Mouse (Mus musculus) right cerebral cortex, postnatal 10 days (tissue): ENCODE data around the gene Frs2.
"Not testable (repeated sequence)": the region's sequence is repeated elsewhere in the genome, so short reads cannot be mapped to it uniquely, and the experiment has no call there.

ENCODE experiments used
- DNase-seq, 2 experiments: peaks; one replicate each; pipeline ENCODE4 v3.0.0; 2021; ENCODE audit warnings: low spot score in 2 of 2

The Frs2 gene

DNA sequence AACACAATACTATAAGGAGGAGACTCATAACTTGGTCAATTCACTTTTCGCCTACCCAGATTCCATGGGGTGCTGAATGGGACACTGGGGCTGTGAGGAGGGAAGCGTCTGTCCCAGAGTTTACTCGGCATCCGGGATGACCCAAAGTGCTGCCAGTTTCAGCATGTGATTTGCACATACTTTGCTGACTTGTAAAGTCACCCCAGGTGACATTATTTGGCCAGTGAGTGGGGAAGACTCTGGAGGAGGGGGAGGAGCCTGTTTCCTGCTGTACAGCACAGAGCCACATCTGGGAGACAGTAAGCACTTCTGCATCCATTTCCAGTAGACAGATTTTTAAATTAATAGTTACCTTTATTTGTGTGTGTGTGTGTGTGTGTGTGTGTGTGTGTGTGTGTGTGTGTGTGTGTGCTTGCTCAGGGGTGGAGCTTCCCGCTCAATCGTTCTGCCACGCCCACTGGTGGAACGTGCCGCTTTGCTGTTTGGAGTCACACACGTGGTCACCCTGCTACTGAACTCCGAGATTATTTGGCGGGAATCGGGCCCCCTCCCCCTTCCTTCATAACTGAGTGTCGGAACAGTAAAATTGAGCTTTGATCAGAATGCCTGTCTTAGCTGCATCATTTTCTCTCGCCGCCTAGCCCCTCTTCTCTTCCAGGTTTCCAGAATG is 104.7 kb downstream of the Frs2 start:
- not testable (repeated sequence) for DNase-seq

DNA sequence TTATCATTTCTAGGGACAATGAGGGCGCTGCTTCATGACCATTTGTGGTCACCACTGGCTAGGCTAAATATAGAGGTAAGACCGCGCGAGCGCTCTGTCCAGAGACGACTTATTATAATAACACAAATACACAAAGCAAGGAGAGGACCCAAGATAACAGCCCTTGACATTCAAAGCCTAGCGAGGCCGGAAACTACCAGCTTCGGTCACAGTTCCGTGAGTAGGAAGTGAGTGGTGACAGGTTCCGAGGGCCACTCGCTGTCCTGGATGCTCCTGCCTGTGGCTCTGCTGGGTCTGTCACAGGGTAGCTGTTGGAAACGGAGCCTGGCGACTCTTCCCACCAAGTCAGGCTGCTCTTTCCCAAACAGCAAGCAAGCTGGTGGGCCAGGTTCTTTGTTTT is 106.0 kb downstream of the Frs2 start:
- no peak for DNase-seq

GRCm38 (mm10) chr10:117040355-117040754 is 108.0 kb downstream of the Frs2 start:
- no peak for DNase-seq

DNA sequence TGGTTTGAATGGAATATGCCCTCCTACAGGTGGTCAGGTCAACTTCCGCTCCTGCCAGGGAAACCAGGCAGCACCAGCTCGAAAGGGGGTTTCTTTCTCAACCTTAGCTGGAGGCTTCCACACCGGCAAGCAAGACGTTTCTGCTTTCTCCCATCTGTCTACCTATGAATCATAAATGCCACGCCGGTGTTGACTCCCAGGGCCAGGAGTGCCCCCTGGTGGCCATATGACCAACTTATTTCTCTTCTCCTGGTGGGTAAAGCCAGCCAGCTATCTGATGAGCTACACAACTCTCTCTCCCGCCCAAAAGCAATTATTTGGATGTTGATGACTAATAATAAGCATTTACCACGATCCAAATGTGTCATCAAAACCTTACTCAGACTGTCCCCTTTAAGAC is 114.5 kb downstream of the Frs2 start:
- peak; percentile 72 to 83 for DNase-seq

GRCm38 (mm10) chr10:117031160-117031559 is 117.2 kb downstream of the Frs2 start:
- DNase-seq: no peak

DNA sequence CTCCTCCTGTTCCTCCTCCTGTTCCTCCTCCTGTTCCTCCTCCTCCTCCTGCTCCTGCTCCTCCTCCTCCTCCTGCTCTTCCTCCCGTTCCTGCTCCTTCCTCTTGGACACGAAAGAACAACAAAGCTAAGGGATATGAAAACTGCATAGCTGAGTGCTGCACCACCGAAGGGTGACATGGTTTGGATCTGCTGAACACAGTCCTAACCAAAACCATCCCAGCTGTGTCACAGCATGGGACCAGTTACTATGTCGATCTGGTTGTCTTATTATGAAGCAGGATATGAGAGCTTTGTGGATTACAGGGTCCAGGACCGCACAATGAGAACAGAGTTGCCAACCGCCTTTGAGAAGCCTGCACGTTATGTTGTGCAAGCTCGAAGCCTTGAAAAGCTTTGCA is 122.2 kb downstream of the Frs2 start:
- no peak for DNase-seq

DNA sequence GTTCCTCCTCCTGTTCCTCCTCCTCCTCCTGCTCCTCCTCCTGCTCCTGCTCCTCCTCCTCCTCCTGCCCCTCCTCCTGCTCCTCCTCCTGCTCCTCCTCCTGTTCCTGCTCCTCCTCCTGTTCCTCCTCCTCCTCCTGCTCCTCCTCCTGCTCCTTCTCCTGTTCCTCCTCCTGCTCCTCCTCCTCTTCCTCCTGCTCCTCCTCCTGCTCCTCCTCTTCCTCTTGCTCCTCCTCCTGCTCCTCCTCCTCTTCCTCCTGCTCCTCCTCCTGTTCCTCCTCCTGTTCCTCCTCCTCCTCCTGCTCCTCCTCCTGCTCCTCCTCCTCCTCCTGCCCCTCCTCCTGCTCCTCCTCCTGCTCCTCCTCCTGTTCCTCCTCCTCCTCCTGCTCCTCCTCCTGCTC is 122.6 kb downstream of the Frs2 start:
- not testable (repeated sequence) for DNase-seq

DNA sequence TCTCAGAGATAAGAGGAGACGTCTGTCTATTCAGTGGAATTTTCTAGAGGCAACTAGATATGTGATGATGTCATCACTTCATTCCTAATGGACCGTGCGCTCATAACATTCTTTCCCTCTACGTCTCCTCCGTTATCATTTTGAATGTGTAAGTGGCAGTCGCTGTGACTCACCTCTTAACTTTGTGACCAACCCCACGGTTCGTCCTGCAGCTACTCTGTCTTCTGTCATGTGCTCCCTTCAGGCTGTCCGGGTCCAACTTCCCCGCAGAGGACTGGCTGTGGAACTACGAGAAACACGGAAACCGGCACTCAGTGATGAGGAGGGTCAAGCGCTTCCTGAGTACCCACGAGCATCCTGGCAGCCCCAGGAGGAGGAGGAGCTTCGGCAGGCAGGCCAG is 124.6 kb downstream of the Frs2 start:
- DNase-seq: no peak

- DNase-seq: no peak
Observed at GRCm38 (mm10) chr10:117021020-117021754, 127.1 kb downstream of the Frs2 start.
